Mouse (Mus musculus) stomach, postnatal 0 days (tissue): ENCODE results near the gene Mul1.

Experiments used
- CTCF ChIP-seq: IDR thresholded peaks from 2 replicates; pipeline ENCODE4 v1.5.1; 2016; ENCODE audit warnings: antibody characterized with exemption, low read depth, mild to moderate bottlenecking, moderate library complexity
- EP300 ChIP-seq: optimal IDR thresholded peaks from 2 replicates; pipeline ENCODE3; 2016; ENCODE audit warnings: antibody characterized with exemption

DNA sequence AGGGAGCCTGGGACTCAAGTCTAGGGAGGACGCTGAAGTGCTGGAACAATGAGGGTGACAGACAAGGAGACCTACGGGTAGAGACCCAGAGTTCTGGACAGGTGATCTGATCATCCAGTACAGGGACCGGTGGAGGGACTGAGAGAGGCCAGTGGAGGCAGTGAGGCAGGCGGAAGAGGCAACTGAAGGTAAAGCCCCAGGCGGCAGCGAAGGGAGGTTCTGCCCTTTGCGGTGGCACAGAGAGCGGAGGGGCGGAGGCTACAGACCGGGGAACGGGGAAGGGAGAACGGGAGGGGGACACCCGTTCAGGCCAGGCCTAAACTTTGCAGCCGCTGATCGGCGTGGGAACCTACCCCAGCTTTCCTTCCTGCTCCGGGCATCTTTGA is 21.5 kb downstream of the Mul1 start:
- no peak for TF ChIP-seq CTCF
- TF ChIP-seq EP300, result no peak
